ENCODE assay signal across 9 mouse cellular contexts in genomic region chr7:141326546-141327446, GRCm38 (mm10). TPM values are rescaled to one million over a fixed set of nuclear protein-coding genes. Genes with fewer than 3 reads are reported as not detected.
DNase-seq lines count a peak whose midpoint lies in the region; ATAC-seq and TF ChIP-seq lines count a peak whose summit lies in the region.
"Had no signal": no experiment of that assay in that cellular context is flagged by ENCODE, and none has a peak within 500 bp of the region (broad histone marks: within the 10 kb centered on the region; RNA-seq: fewer than 3 reads in every experiment).

No protein-coding gene starts in this region.

- H3K4me3 ChIP-seq in kidney, adult 2 months (ENCODE audit: insufficient read depth, low read depth, low read length) = peak overlapping the region; percentile 56
- H3K4me3 ChIP-seq in ES-E14 (ENCODE audit: insufficient read depth in 1 of 2, low read depth in 1 of 2, low read length in 2 of 2, poor library complexity in 1 of 2, severe bottlenecking in 1 of 2) = peak overlapping the region; percentile 76 to 84; a peak in 3 of 4 replicates
- H3K4me3 ChIP-seq in embryonic facial prominence, embryonic 10.5 days = peak overlapping the region; percentile 77
- H3K4me3 ChIP-seq in hindbrain, embryonic 13.5 days = peak overlapping the region; percentile 73
- peak overlapping the region; percentile 61 for H3K4me3 ChIP-seq in lung, embryonic 16.5 days (ENCODE audit: low read length)
- H3K4me3 ChIP-seq in stomach, embryonic 14.5 days (ENCODE audit: low read depth, low read length) = peak overlapping the region; percentile 65

- H3K4me2 ChIP-seq in hindbrain, embryonic 13.5 days = peak overlapping the region; percentile 100
- peak overlapping the region; percentile 99 for H3K4me2 ChIP-seq in lung, embryonic 16.5 days (ENCODE audit: low read depth, low read length)
- peak overlapping the region; percentile 100 for H3K4me2 ChIP-seq in stomach, embryonic 14.5 days (replicated peaks; ENCODE audit: low read depth, low read length)

- no peaks in the 10 kb centered on the region for H3K36me3 ChIP-seq in kidney, adult 2 months (ENCODE audit: control insufficient read depth, insufficient read depth, low read length)
- peaks cover 39% of the 10 kb centered on the region for H3K36me3 ChIP-seq in ES-E14 (ENCODE audit: control insufficient read depth, insufficient read depth, low read length, poor library complexity, severe bottlenecking)
- H3K36me3 ChIP-seq in embryonic facial prominence, embryonic 10.5 days (replicated peaks) = peaks cover 34% of the 10 kb centered on the region
- peaks cover 24% of the 10 kb centered on the region for H3K36me3 ChIP-seq in hindbrain, embryonic 13.5 days
- H3K36me3 ChIP-seq in lung, embryonic 16.5 days (ENCODE audit: control insufficient read depth, insufficient read depth, low read length) = peaks cover 15% of the 10 kb centered on the region
- H3K36me3 ChIP-seq in stomach, embryonic 14.5 days (ENCODE audit: control insufficient read depth, insufficient read depth, low read length) = peaks cover 22% of the 10 kb centered on the region

- peak overlapping the region; percentile 52; the same call in 1 of the 2 replicates for H3K27ac ChIP-seq in kidney, adult 2 months (ENCODE audit: insufficient read depth, low read depth, low read length)
- H3K27ac ChIP-seq in ES-E14 (ENCODE audit: insufficient read depth, low read depth, low read length, poor library complexity, severe bottlenecking) = no peak overlapping the region
- H3K27ac ChIP-seq in embryonic facial prominence, embryonic 10.5 days (replicated peaks) = peak overlapping the region; percentile 98
- H3K27ac ChIP-seq in hindbrain, embryonic 13.5 days = peak overlapping the region; percentile 100
- peak overlapping the region; percentile 99 for H3K27ac ChIP-seq in lung, embryonic 16.5 days (ENCODE audit: low read length)
- peak overlapping the region; percentile 99 for H3K27ac ChIP-seq in stomach, embryonic 14.5 days (ENCODE audit: low read length)

- TF ChIP-seq POLR2A in kidney, adult 2 months (IDR thresholded peaks at IDR 0.05; ENCODE audit: low read depth, low read length) = no peak

- in situ Hi-C loops in ES-E14 (cut with MboI; ENCODE audit: low sequenced_read_pairs in 2 of 2, unreplicated experiment in 2 of 2) = no loop called here

- WGBS in kidney, adult 2 months = 4% methylated on average over 35 of the region's 35 CpGs
- WGBS in embryonic facial prominence, embryonic 10.5 days = 7% methylated on average over 35 of the region's 35 CpGs
- 6% methylated on average over 33 of the region's 35 CpGs for WGBS in hindbrain, embryonic 13.5 days
- 3% methylated on average over 33 of the region's 35 CpGs for WGBS in lung, embryonic 16.5 days
- WGBS in stomach, embryonic 14.5 days = 4% methylated on average over 29 of the region's 35 CpGs

- H3K9me3 ChIP-seq in ES-E14 (ENCODE audit: control insufficient read depth, insufficient read depth, low read depth, low read length) = no peaks in the 10 kb centered on the region
- no peaks in the 10 kb centered on the region for H3K9me3 ChIP-seq in embryonic facial prominence, embryonic 10.5 days
- no peaks in the 10 kb centered on the region for H3K9me3 ChIP-seq in hindbrain, embryonic 13.5 days
- no peaks in the 10 kb centered on the region for H3K9me3 ChIP-seq in lung, embryonic 16.5 days (ENCODE audit: control insufficient read depth, low read length)
- H3K9me3 ChIP-seq in stomach, embryonic 14.5 days (ENCODE audit: control insufficient read depth, low read depth, low read length) = no peaks in the 10 kb centered on the region

- TF ChIP-seq CTCF in kidney, adult 2 months (conservative IDR thresholded peaks at IDR 0.05; ENCODE audit: insufficient read depth, insufficient read length, low read depth, low read length) = no peak

- H3K4me1 ChIP-seq in kidney, adult 2 months (ENCODE audit: control insufficient read depth, insufficient read depth, low read length) = peaks cover 17% of the 10 kb centered on the region
- H3K4me1 ChIP-seq in ES-E14 (ENCODE audit: control insufficient read depth in 2 of 2, insufficient read depth in 2 of 2, low read length in 2 of 2, poor library complexity in 1 of 2) = peaks cover 2 to 9% of the 10 kb centered on the region in 2 experiments; a peak in 2 of 4 replicates
- H3K4me1 ChIP-seq in embryonic facial prominence, embryonic 10.5 days = peaks cover 33% of the 10 kb centered on the region
- H3K4me1 ChIP-seq in hindbrain, embryonic 13.5 days (replicated peaks) = peaks cover 40% of the 10 kb centered on the region
- peaks cover 22% of the 10 kb centered on the region for H3K4me1 ChIP-seq in lung, embryonic 16.5 days (replicated peaks; ENCODE audit: control insufficient read depth, insufficient read depth, low read length)
- H3K4me1 ChIP-seq in stomach, embryonic 14.5 days (ENCODE audit: control insufficient read depth, insufficient read depth, low read length) = peaks cover 14% of the 10 kb centered on the region

- no peaks in the 10 kb centered on the region for H3K27me3 ChIP-seq in kidney, adult 2 months (replicated peaks; ENCODE audit: control insufficient read depth, insufficient read depth, low read length)
- H3K27me3 ChIP-seq in embryonic facial prominence, embryonic 10.5 days (replicated peaks; ENCODE audit: low read depth, poor library complexity, severe bottlenecking) = no peaks in the 10 kb centered on the region
- no peaks in the 10 kb centered on the region for H3K27me3 ChIP-seq in hindbrain, embryonic 13.5 days
- no peaks in the 10 kb centered on the region for H3K27me3 ChIP-seq in lung, embryonic 16.5 days (ENCODE audit: control insufficient read depth, insufficient read depth, low read depth, low read length)
- H3K27me3 ChIP-seq in stomach, embryonic 14.5 days (ENCODE audit: control insufficient read depth, insufficient read depth, low read length) = no peaks in the 10 kb centered on the region

- intact Hi-C loops in gastrocnemius, postnatal 36 days (cut with DNase I) = no loop called here

- ATAC-seq in hindbrain, embryonic 13.5 days (ENCODE audit: low FRiP score) = peak; percentile 43
- peak; percentile 10 for ATAC-seq in lung, embryonic 16.5 days (ENCODE audit: low read depth)
- peak; percentile 2; the same call in 1 of the 2 replicates for ATAC-seq in stomach, embryonic 14.5 days (ENCODE audit: insufficient number of reproducible peaks, insufficient read depth, low FRiP score, low read depth)

- H3K9ac ChIP-seq in ES-E14 (ENCODE audit: insufficient read depth, low read depth, low read length, poor library complexity, severe bottlenecking) = peak overlapping the region; percentile 94
- peak overlapping the region; percentile 97 for H3K9ac ChIP-seq in hindbrain, embryonic 13.5 days
- peak overlapping the region; percentile 92 for H3K9ac ChIP-seq in lung, embryonic 16.5 days (ENCODE audit: low read length)
- H3K9ac ChIP-seq in stomach, embryonic 14.5 days (replicated peaks; ENCODE audit: low read depth, low read length) = peak overlapping the region; percentile 87

- DNase-seq in kidney, adult 2 months = peak; percentile 22
- DNase-seq in kidney, postnatal 14 days = no peak
- no peak for DNase-seq in ES-E14 (ENCODE audit: low read depth, low spot score)
- DNase-seq in embryonic facial prominence, embryonic 10.5 days (ENCODE audit: low spot score) = no peak
- no peak for DNase-seq in gastrocnemius, postnatal 36 days

RNA-seq across cellular contexts. Expression of gene Deaf1, which starts 0.7 kb away (rescaled TPM):
- 25.4 and 26.8 TPM in 2 replicates for polyA plus RNA-seq in kidney, adult 2 months (2012; rRNA removed)
- 23.7 and 31.1 TPM in 2 replicates for total RNA-seq in ES-E14 (2012; rRNA removed)
- 57.9 and 65.0 TPM in 2 replicates for polyA plus RNA-seq in embryonic facial prominence, embryonic 10.5 days (2016; fragmentation: Nextera tagmentation; extraction: Ambion mirVana)
- polyA plus RNA-seq in hindbrain, embryonic 13.5 days (2015; fragmentation: Nextera tagmentation; extraction: Ambion mirVana) = 138 and 157 TPM in 2 replicates
- polyA plus RNA-seq in lung, embryonic 16.5 days (2015; fragmentation: Nextera tagmentation; extraction: Ambion mirVana) = 52.7 and 53.6 TPM in 2 replicates
- 80.2 and 82.9 TPM in 2 replicates for polyA plus RNA-seq in stomach, embryonic 14.5 days (2014; fragmentation: Nextera tagmentation; extraction: Ambion mirVana)
- total RNA-seq in gastrocnemius, postnatal 36 days (2021) = 10 to 100 TPM; 13.9 to 14.8 TPM

RNA-seq across cellular contexts. Expression of gene Tmem80, which starts 0.7 kb away (rescaled TPM):
- polyA plus RNA-seq in kidney, adult 2 months (2012; rRNA removed) = 53.7 and 61.4 TPM in 2 replicates
- total RNA-seq in ES-E14 (2012; rRNA removed) = 7.3 and 9.7 TPM in 2 replicates
- 44.9 and 49.0 TPM in 2 replicates for polyA plus RNA-seq in embryonic facial prominence, embryonic 10.5 days (2016; fragmentation: Nextera tagmentation; extraction: Ambion mirVana)
- 67.7 and 74.7 TPM in 2 replicates for polyA plus RNA-seq in hindbrain, embryonic 13.5 days (2015; fragmentation: Nextera tagmentation; extraction: Ambion mirVana)
- 45.1 and 50.2 TPM in 2 replicates for polyA plus RNA-seq in lung, embryonic 16.5 days (2015; fragmentation: Nextera tagmentation; extraction: Ambion mirVana)
- polyA plus RNA-seq in stomach, embryonic 14.5 days (2014; fragmentation: Nextera tagmentation; extraction: Ambion mirVana) = 30.8 and 32.4 TPM in 2 replicates
- 10 to 100 TPM; 10.2 to 10.6 TPM for total RNA-seq in gastrocnemius, postnatal 36 days (2021)

RNA-seq across cellular contexts. Expression of gene Eps8l2, which starts 11.9 kb away (rescaled TPM):
- polyA plus RNA-seq in kidney, adult 2 months (2012; rRNA removed) = 245 and 297 TPM in 2 replicates
- total RNA-seq in ES-E14 (2012; rRNA removed) = 9.7 and 10.4 TPM in 2 replicates
- polyA plus RNA-seq in embryonic facial prominence, embryonic 10.5 days (2016; fragmentation: Nextera tagmentation; extraction: Ambion mirVana) = 12.1 and 13.0 TPM in 2 replicates
- 0.65 and 1.4 TPM in 2 replicates for polyA plus RNA-seq in hindbrain, embryonic 13.5 days (2015; fragmentation: Nextera tagmentation; extraction: Ambion mirVana)
- 37.4 and 42.6 TPM in 2 replicates for polyA plus RNA-seq in lung, embryonic 16.5 days (2015; fragmentation: Nextera tagmentation; extraction: Ambion mirVana)
- polyA plus RNA-seq in stomach, embryonic 14.5 days (2014; fragmentation: Nextera tagmentation; extraction: Ambion mirVana) = 28.1 and 30.6 TPM in 2 replicates
- 1 to 10 TPM; 2.1 to 2.5 TPM for total RNA-seq in gastrocnemius, postnatal 36 days (2021)

RNA-seq across cellular contexts. Expression of gene Drd4, which starts 35.0 kb away (rescaled TPM):
- polyA plus RNA-seq in kidney, adult 2 months (2012; rRNA removed) = 0.03 TPM in 1 of 2 replicates, not detected in the other
- 0.76 and 0.95 TPM in 2 replicates for total RNA-seq in ES-E14 (2012; rRNA removed)
- 0.60 and 0.86 TPM in 2 replicates for polyA plus RNA-seq in embryonic facial prominence, embryonic 10.5 days (2016; fragmentation: Nextera tagmentation; extraction: Ambion mirVana)
- polyA plus RNA-seq in hindbrain, embryonic 13.5 days (2015; fragmentation: Nextera tagmentation; extraction: Ambion mirVana) = 0.68 and 0.70 TPM in 2 replicates
- 0.11 and 0.43 TPM in 2 replicates for polyA plus RNA-seq in lung, embryonic 16.5 days (2015; fragmentation: Nextera tagmentation; extraction: Ambion mirVana)
- polyA plus RNA-seq in stomach, embryonic 14.5 days (2014; fragmentation: Nextera tagmentation; extraction: Ambion mirVana) = 0.20 and 0.35 TPM in 2 replicates
- not detected for total RNA-seq in gastrocnemius, postnatal 36 days (2021)

RNA-seq across cellular contexts. Expression of gene Sct, which starts 47.9 kb away (rescaled TPM):
- polyA plus RNA-seq in kidney, adult 2 months (2012; rRNA removed) = 2.0 and 2.7 TPM in 2 replicates
- total RNA-seq in ES-E14 (2012; rRNA removed) = 12.0 and 31.9 TPM in 2 replicates
- 8.8 and 9.6 TPM in 2 replicates for polyA plus RNA-seq in embryonic facial prominence, embryonic 10.5 days (2016; fragmentation: Nextera tagmentation; extraction: Ambion mirVana)
- 1.5 and 3.2 TPM in 2 replicates for polyA plus RNA-seq in hindbrain, embryonic 13.5 days (2015; fragmentation: Nextera tagmentation; extraction: Ambion mirVana)
- polyA plus RNA-seq in lung, embryonic 16.5 days (2015; fragmentation: Nextera tagmentation; extraction: Ambion mirVana) = 2.0 and 2.6 TPM in 2 replicates
- polyA plus RNA-seq in stomach, embryonic 14.5 days (2014; fragmentation: Nextera tagmentation; extraction: Ambion mirVana) = 9.1 and 10.5 TPM in 2 replicates
- total RNA-seq in gastrocnemius, postnatal 36 days (2021) = not detected
- total RNA-seq: left cerebral cortex, postnatal 36 days had no signal
